In genomic region chr7:142159366-142159765, GRCm38 (mm10) we compare ENCODE assay signal across 43 mouse cellular contexts. TPM values are rescaled to one million over a fixed set of nuclear protein-coding genes. Genes with fewer than 3 reads are reported as not detected.
"Had no signal": no experiment of that assay in that cellular context is flagged by ENCODE, and none has a peak within 500 bp of the region (broad histone marks: within the 10 kb centered on the region; RNA-seq: fewer than 3 reads in every experiment).

No protein-coding gene starts in this region.

- H3K36me3 ChIP-seq: heart, embryonic 10.5 days; heart, embryonic 12.5 days; hindbrain, embryonic 10.5 days; hindbrain, embryonic 12.5 days; limb, embryonic 13.5 days; limb, embryonic 15.5 days; liver, embryonic 12.5 days had no signal

- H3K4me2 ChIP-seq: heart, embryonic 12.5 days; hindbrain, embryonic 12.5 days; hindbrain, embryonic 14.5 days; limb, embryonic 13.5 days; limb, embryonic 15.5 days; liver, embryonic 12.5 days had no signal

- DNase-seq: gastrocnemius, adult 2 months; gastrocnemius, postnatal 10 days; gastrocnemius, postnatal 25 days; heart, adult 18-20 months; heart, postnatal 10 days; heart, postnatal 4 days; kidney, adult 18-20 months; kidney, adult 8-10 months; kidney, postnatal 14 days; kidney, postnatal 36 days; layer of hippocampus, adult 9-11 months; layer of hippocampus, postnatal 36 days; left cerebral cortex, postnatal 4 days had no signal

- H3K27me3 ChIP-seq: heart, embryonic 12.5 days; hindbrain, embryonic 12.5 days; limb, embryonic 13.5 days; limb, embryonic 15.5 days; liver, embryonic 12.5 days had no signal

- H3K9ac ChIP-seq: heart, embryonic 12.5 days; hindbrain, embryonic 12.5 days; hindbrain, embryonic 14.5 days; limb, embryonic 13.5 days; limb, embryonic 15.5 days; liver, embryonic 12.5 days; liver, embryonic 14.5 days had no signal

- ATAC-seq: hindbrain, embryonic 16.5 days; inflammation-experienced regulatory T-cells, adult 6 months; intestine, postnatal 0 days; liver, embryonic 12.5 days had no signal

- H3K9me3 ChIP-seq: heart, embryonic 10.5 days; heart, embryonic 12.5 days; hindbrain, embryonic 10.5 days; hindbrain, embryonic 12.5 days; limb, embryonic 13.5 days; limb, embryonic 15.5 days; liver, embryonic 12.5 days had no signal

- H3K27ac ChIP-seq: gastrocnemius, adult 2 months; heart, embryonic 10.5 days; hindbrain, embryonic 10.5 days; hindbrain, embryonic 12.5 days; hindbrain, embryonic 14.5 days; kidney, postnatal 0 days; limb, embryonic 13.5 days; limb, embryonic 15.5 days; liver, embryonic 12.5 days; liver, embryonic 14.5 days had no signal

- H3K4me1 ChIP-seq: heart, embryonic 10.5 days; heart, embryonic 12.5 days; hindbrain, embryonic 10.5 days; hindbrain, embryonic 12.5 days; limb, embryonic 13.5 days; limb, embryonic 15.5 days; liver, embryonic 12.5 days had no signal

- H3K4me3 ChIP-seq: gastrocnemius, adult 2 months; heart, embryonic 10.5 days; heart, embryonic 12.5 days; hindbrain, embryonic 10.5 days; hindbrain, embryonic 12.5 days; limb, embryonic 13.5 days; limb, embryonic 15.5 days; liver, embryonic 12.5 days had no signal

RNA-seq across cellular contexts. Expression of gene Gm29735, which starts 2.5 kb away (rescaled TPM):
- total RNA-seq: gastrocnemius, adult 2 months; gastrocnemius, postnatal 10 days; gastrocnemius, postnatal 25 days; gastrocnemius, postnatal 4 days; granulocyte monocyte progenitor cell, adult 5-6 weeks; heart, adult 18-20 months; heart, adult 8-10 months; heart, postnatal 10 days; heart, postnatal 25 days; heart, postnatal 4 days; layer of hippocampus, adult 18-20 months; layer of hippocampus, adult 8-10 months; layer of hippocampus, postnatal 14 days; layer of hippocampus, postnatal 36 days; left cerebral cortex, adult 18-20 months; left cerebral cortex, adult 8-10 months; left cerebral cortex, postnatal 10 days; left cerebral cortex, postnatal 25 days; left cerebral cortex, postnatal 4 days; liver, adult 2 months had no signal
- polyA plus RNA-seq: heart, embryonic 10.5 days; heart, embryonic 12.5 days; heart, embryonic 14.5 days; heart, embryonic 16.5 days; hindbrain, embryonic 10.5 days; hindbrain, embryonic 12.5 days; hindbrain, embryonic 14.5 days; hindbrain, embryonic 16.5 days; inflammation-experienced regulatory T-cells, adult 6 months; intestine, postnatal 0 days; kidney, embryonic 14.5 days; kidney, postnatal 0 days; large intestine, adult 2 months; limb, embryonic 11.5 days; limb, embryonic 13.5 days; limb, embryonic 15.5 days; liver, adult 2 months; liver, embryonic 12.5 days; liver, embryonic 14.5 days had no signal

RNA-seq across cellular contexts. Expression of gene Gm4553, which starts 6.2 kb away (rescaled TPM):
- total RNA-seq: gastrocnemius, adult 2 months; gastrocnemius, postnatal 10 days; gastrocnemius, postnatal 25 days; gastrocnemius, postnatal 4 days; granulocyte monocyte progenitor cell, adult 5-6 weeks; heart, adult 18-20 months; heart, adult 8-10 months; heart, postnatal 10 days; heart, postnatal 25 days; heart, postnatal 4 days; layer of hippocampus, adult 18-20 months; layer of hippocampus, adult 8-10 months; layer of hippocampus, postnatal 14 days; layer of hippocampus, postnatal 36 days; left cerebral cortex, adult 18-20 months; left cerebral cortex, adult 8-10 months; left cerebral cortex, postnatal 10 days; left cerebral cortex, postnatal 25 days; left cerebral cortex, postnatal 4 days; liver, adult 2 months had no signal
- polyA plus RNA-seq: heart, embryonic 10.5 days; heart, embryonic 12.5 days; heart, embryonic 14.5 days; heart, embryonic 16.5 days; hindbrain, embryonic 10.5 days; hindbrain, embryonic 12.5 days; hindbrain, embryonic 14.5 days; hindbrain, embryonic 16.5 days; inflammation-experienced regulatory T-cells, adult 6 months; intestine, postnatal 0 days; kidney, embryonic 14.5 days; kidney, postnatal 0 days; large intestine, adult 2 months; limb, embryonic 11.5 days; limb, embryonic 13.5 days; limb, embryonic 15.5 days; liver, adult 2 months; liver, embryonic 12.5 days; liver, embryonic 14.5 days had no signal

RNA-seq across cellular contexts. Expression of gene Gm45337, which starts 15.0 kb away (rescaled TPM):
- total RNA-seq: gastrocnemius, adult 2 months; gastrocnemius, postnatal 10 days; gastrocnemius, postnatal 25 days; gastrocnemius, postnatal 4 days; granulocyte monocyte progenitor cell, adult 5-6 weeks; heart, adult 18-20 months; heart, adult 8-10 months; heart, postnatal 10 days; heart, postnatal 25 days; heart, postnatal 4 days; layer of hippocampus, adult 18-20 months; layer of hippocampus, adult 8-10 months; layer of hippocampus, postnatal 14 days; layer of hippocampus, postnatal 36 days; left cerebral cortex, adult 18-20 months; left cerebral cortex, adult 8-10 months; left cerebral cortex, postnatal 10 days; left cerebral cortex, postnatal 25 days; left cerebral cortex, postnatal 4 days; liver, adult 2 months had no signal
- polyA plus RNA-seq: heart, embryonic 10.5 days; heart, embryonic 12.5 days; heart, embryonic 14.5 days; heart, embryonic 16.5 days; hindbrain, embryonic 10.5 days; hindbrain, embryonic 12.5 days; hindbrain, embryonic 16.5 days; inflammation-experienced regulatory T-cells, adult 6 months; intestine, postnatal 0 days; kidney, embryonic 14.5 days; kidney, postnatal 0 days; large intestine, adult 2 months; limb, embryonic 11.5 days; limb, embryonic 13.5 days; limb, embryonic 15.5 days; liver, adult 2 months; liver, embryonic 12.5 days; liver, embryonic 14.5 days had no signal

RNA-seq across cellular contexts. Expression of gene Krtap5-2, which starts 16.4 kb away (rescaled TPM):
- total RNA-seq: gastrocnemius, adult 2 months; gastrocnemius, postnatal 10 days; gastrocnemius, postnatal 25 days; gastrocnemius, postnatal 4 days; granulocyte monocyte progenitor cell, adult 5-6 weeks; heart, adult 18-20 months; heart, adult 8-10 months; heart, postnatal 10 days; heart, postnatal 25 days; heart, postnatal 4 days; layer of hippocampus, adult 18-20 months; layer of hippocampus, adult 8-10 months; layer of hippocampus, postnatal 14 days; layer of hippocampus, postnatal 36 days; left cerebral cortex, adult 18-20 months; left cerebral cortex, adult 8-10 months; left cerebral cortex, postnatal 10 days; left cerebral cortex, postnatal 25 days; left cerebral cortex, postnatal 4 days; liver, adult 2 months had no signal
- polyA plus RNA-seq: heart, embryonic 10.5 days; heart, embryonic 12.5 days; heart, embryonic 14.5 days; heart, embryonic 16.5 days; hindbrain, embryonic 10.5 days; hindbrain, embryonic 12.5 days; hindbrain, embryonic 14.5 days; hindbrain, embryonic 16.5 days; inflammation-experienced regulatory T-cells, adult 6 months; intestine, postnatal 0 days; kidney, embryonic 14.5 days; kidney, postnatal 0 days; large intestine, adult 2 months; limb, embryonic 11.5 days; limb, embryonic 13.5 days; limb, embryonic 15.5 days; liver, adult 2 months; liver, embryonic 12.5 days; liver, embryonic 14.5 days had no signal

RNA-seq across cellular contexts. Expression of gene Gm39115, which starts 23.5 kb away (rescaled TPM):
- total RNA-seq: gastrocnemius, adult 2 months; gastrocnemius, postnatal 10 days; gastrocnemius, postnatal 25 days; gastrocnemius, postnatal 4 days; granulocyte monocyte progenitor cell, adult 5-6 weeks; heart, adult 18-20 months; heart, adult 8-10 months; heart, postnatal 10 days; heart, postnatal 25 days; heart, postnatal 4 days; layer of hippocampus, adult 18-20 months; layer of hippocampus, adult 8-10 months; layer of hippocampus, postnatal 14 days; layer of hippocampus, postnatal 36 days; left cerebral cortex, adult 18-20 months; left cerebral cortex, adult 8-10 months; left cerebral cortex, postnatal 10 days; left cerebral cortex, postnatal 25 days; left cerebral cortex, postnatal 4 days; liver, adult 2 months had no signal
- polyA plus RNA-seq: heart, embryonic 10.5 days; heart, embryonic 12.5 days; heart, embryonic 14.5 days; heart, embryonic 16.5 days; hindbrain, embryonic 10.5 days; hindbrain, embryonic 12.5 days; hindbrain, embryonic 14.5 days; inflammation-experienced regulatory T-cells, adult 6 months; intestine, postnatal 0 days; kidney, embryonic 14.5 days; kidney, postnatal 0 days; large intestine, adult 2 months; limb, embryonic 11.5 days; limb, embryonic 13.5 days; limb, embryonic 15.5 days; liver, adult 2 months; liver, embryonic 12.5 days; liver, embryonic 14.5 days had no signal
